Comparison of ENCODE assay signal across 8 mouse cellular contexts in genomic region chr7:125444464-125445401, GRCm38 (mm10). TPM values are rescaled to one million over a fixed set of nuclear protein-coding genes. Genes with fewer than 3 reads are reported as not detected.
DNase-seq lines count a peak whose midpoint lies in the region; ATAC-seq lines count a peak whose summit lies in the region.

Kdm8 (plus strand) TSS chr7:125444676.

- no peaks in the 10 kb centered on the region for H3K9me3 ChIP-seq in lung, embryonic 16.5 days (ENCODE audit: control insufficient read depth, low read length)

- peak; percentile 98 for DNase-seq in MEL-GATA-1-ER (ENCODE audit: extremely low read depth, low read depth)
- DNase-seq in cerebellum, adult 8-10 months = peak; percentile 93
- peak; percentile 97 for DNase-seq in forelimb bud, embryonic 11.5 days (ENCODE audit: low read depth, low spot score)
- DNase-seq in layer of hippocampus, adult 9-10 months (ENCODE audit: low spot score) = peak; percentile 82
- peak; percentile 69 for DNase-seq in ovary, postnatal 10 days (ENCODE audit: low spot score)
- DNase-seq in thymus, postnatal 10 days (ENCODE audit: low spot score in 2 of 2) = peak; percentile 89 to 90

- H3K36me3 ChIP-seq in lung, embryonic 16.5 days (ENCODE audit: control insufficient read depth, insufficient read depth, low read length) = no peaks in the 10 kb centered on the region

- ATAC-seq in hematopoietic stem cell, adult 5-6 weeks (replicated peaks in 1 of 2; ENCODE audit: insufficient read depth in 1 of 2, low FRiP score in 2 of 2, low TSS enrichment in 1 of 2, low read depth in 1 of 2, poor library complexity in 2 of 2, severe bottlenecking in 2 of 2) = peak; percentile 91 to 92
- peak; percentile 96 for ATAC-seq in lung, embryonic 16.5 days (ENCODE audit: low read depth)

- H3K9ac ChIP-seq in lung, embryonic 16.5 days (ENCODE audit: low read length) = peak within 1 kb of the TSS; percentile 71

- H3K4me2 ChIP-seq in lung, embryonic 16.5 days (ENCODE audit: low read depth, low read length) = peak within 1 kb of the TSS; percentile 58

- H3K27ac ChIP-seq in lung, embryonic 16.5 days (ENCODE audit: low read length) = peak within 1 kb of the TSS; percentile 95

- H3K27me3 ChIP-seq in lung, embryonic 16.5 days (ENCODE audit: control insufficient read depth, insufficient read depth, low read depth, low read length) = no peaks in the 10 kb centered on the region

- WGBS in lung, embryonic 16.5 days = under 1% methylated on average over 61 of the region's 61 CpGs

- H3K4me3 ChIP-seq in lung, embryonic 16.5 days (ENCODE audit: low read length) = peak within 1 kb of the TSS; percentile 56

- H3K4me1 ChIP-seq in lung, embryonic 16.5 days (replicated peaks; ENCODE audit: control insufficient read depth, insufficient read depth, low read length) = peaks cover 18% of the 10 kb centered on the region

RNA-seq across cellular contexts. Expression of gene Kdm8, which starts in this region (rescaled TPM):
- total RNA-seq in hematopoietic stem cell, adult 5-6 weeks (2017) = 6.8 and 7.0 TPM in 2 replicates
- 12.4 and 13.1 TPM in 2 replicates for polyA plus RNA-seq in lung, embryonic 16.5 days (2015; fragmentation: Nextera tagmentation; extraction: Ambion mirVana)

Comparison
In these comparisons a context has a peak if more than half of its experiments do, and no peak if none do; other contexts are left out.
1. Peak in every context shown above with its lines: DNase-seq, ATAC-seq, H3K4me3 ChIP-seq and H3K27ac ChIP-seq.